24 mouse cellular contexts compared by ENCODE assay signal in the genomic region with DNA sequence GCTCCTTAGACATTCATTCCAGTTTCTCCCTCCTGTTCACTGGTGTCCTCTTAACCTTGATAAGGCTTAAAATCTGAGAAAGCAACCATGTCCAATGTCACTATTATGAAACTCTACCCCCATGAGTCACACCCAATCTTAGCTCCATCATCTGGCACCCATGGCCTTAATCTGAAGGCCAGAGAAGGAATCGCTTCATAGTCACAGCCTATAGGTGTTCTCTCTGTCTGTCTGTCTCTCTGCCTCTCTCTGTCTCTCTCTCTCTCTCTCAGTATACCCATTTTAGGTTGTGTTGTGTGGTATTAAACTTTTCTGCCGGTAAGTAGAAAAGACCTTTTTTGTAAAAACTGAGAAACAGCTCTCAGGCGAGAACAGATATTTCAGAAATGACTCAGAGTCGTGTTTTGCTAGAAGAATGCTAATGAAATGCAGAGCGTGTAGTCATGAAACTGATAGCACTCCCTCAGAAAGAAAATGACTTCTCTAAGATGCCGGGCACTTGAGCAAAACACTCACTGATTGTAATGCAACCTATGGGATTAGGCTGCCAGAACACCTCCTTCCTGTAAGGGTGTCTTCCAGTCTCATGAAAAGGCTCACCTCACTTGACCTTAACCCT.
A peak's percentile ranks its signal among the peaks of the same experiment; 100 is the strongest.
DNase-seq lines count a peak whose midpoint lies in the region; ATAC-seq lines count a peak whose summit lies in the region.
"Had no signal": no experiment of that assay in that cellular context is flagged by ENCODE, and none has a peak within 500 bp of the region (broad histone marks: within the 10 kb centered on the region; RNA-seq: fewer than 3 reads in every experiment).

No protein-coding gene starts in this region.

- H3K27me3 ChIP-seq in kidney, embryonic 16.5 days (ENCODE audit: insufficient read depth, low read length), result no peaks in the 10 kb centered on the region
- H3K27me3 ChIP-seq: forebrain, embryonic 13.5 days; hindbrain, embryonic 13.5 days; intestine, embryonic 15.5 days; kidney, embryonic 15.5 days; liver, embryonic 13.5 days; neural tube, embryonic 15.5 days had no signal

- no peak overlapping the region for H3K27ac ChIP-seq in kidney, embryonic 16.5 days (ENCODE audit: low read length)
- H3K27ac ChIP-seq: forebrain, embryonic 13.5 days; hindbrain, embryonic 13.5 days; intestine, embryonic 15.5 days; kidney, embryonic 15.5 days; liver, embryonic 13.5 days; neural tube, embryonic 15.5 days had no signal

- no peak overlapping the region for H3K4me2 ChIP-seq in kidney, embryonic 16.5 days (replicated peaks; ENCODE audit: low read depth, low read length)
- H3K4me2 ChIP-seq: forebrain, embryonic 13.5 days; hindbrain, embryonic 13.5 days; intestine, embryonic 15.5 days; kidney, embryonic 15.5 days; liver, embryonic 13.5 days; midbrain, embryonic 11.5 days; neural tube, embryonic 15.5 days had no signal

- no peaks in the 10 kb centered on the region for H3K4me1 ChIP-seq in kidney, embryonic 16.5 days (ENCODE audit: insufficient read depth, low read length)
- H3K4me1 ChIP-seq: forebrain, embryonic 13.5 days; hindbrain, embryonic 13.5 days; intestine, embryonic 15.5 days; kidney, embryonic 15.5 days; liver, embryonic 13.5 days; neural tube, embryonic 15.5 days had no signal

- DNase-seq in 3134 (ENCODE audit: extremely low read depth, insufficient read length, low spot score) (peak; percentile 36), 416B (ENCODE audit: low read depth) (peak; percentile 32), NIH3T3 (ENCODE audit: low read depth) (peak; percentile 74)
- peak; percentile 76 for DNase-seq in fibroblast of lung, adult 2 months (ENCODE audit: low read depth)
- no peak for DNase-seq in thymus, adult 18-20 months
- no peak for DNase-seq in left cerebral cortex, postnatal 4 days
- DNase-seq: cerebellum, adult 18-20 months; cerebellum, postnatal 14 days; gastrocnemius, postnatal 25 days; heart, adult 18-20 months; heart, postnatal 36 days; kidney, postnatal 4 days; layer of hippocampus, adult 9-11 months; liver, embryonic 13.5 days; lung, adult 2 months; lung, postnatal 14 days; thymus, postnatal 4 days had no signal

- 60% methylated on average over 6 of the region's 6 CpGs for WGBS in kidney, embryonic 16.5 days

- H3K9ac ChIP-seq in kidney, embryonic 16.5 days (replicated peaks; ENCODE audit: low read length), result no peak overlapping the region
- H3K9ac ChIP-seq: forebrain, embryonic 13.5 days; hindbrain, embryonic 13.5 days; intestine, embryonic 15.5 days; kidney, embryonic 15.5 days; liver, embryonic 13.5 days; neural tube, embryonic 15.5 days had no signal

- no peaks in the 10 kb centered on the region for H3K36me3 ChIP-seq in kidney, embryonic 16.5 days (ENCODE audit: insufficient read depth, low read length)
- H3K36me3 ChIP-seq: hindbrain, embryonic 13.5 days; intestine, embryonic 15.5 days; kidney, embryonic 15.5 days; liver, embryonic 13.5 days; neural tube, embryonic 15.5 days had no signal

- ATAC-seq in kidney, embryonic 16.5 days (ENCODE audit: low FRiP score, low TSS enrichment), result no peak
- ATAC-seq: forebrain, embryonic 13.5 days; intestine, embryonic 15.5 days had no signal

- H3K4me3 ChIP-seq in kidney, embryonic 16.5 days (ENCODE audit: low read length), result no peak overlapping the region
- H3K4me3 ChIP-seq: forebrain, embryonic 13.5 days; hindbrain, embryonic 13.5 days; intestine, embryonic 15.5 days; kidney, embryonic 15.5 days; liver, embryonic 13.5 days; neural tube, embryonic 15.5 days had no signal

- no peaks in the 10 kb centered on the region for H3K9me3 ChIP-seq in kidney, embryonic 16.5 days (ENCODE audit: low read length)
- H3K9me3 ChIP-seq: forebrain, embryonic 13.5 days; hindbrain, embryonic 13.5 days; intestine, embryonic 15.5 days; kidney, embryonic 15.5 days; liver, embryonic 13.5 days; neural tube, embryonic 15.5 days had no signal

- intact Hi-C loops in left cerebral cortex, postnatal 4 days (cut with DNase I), result no loop called here

Comparison
In these comparisons a context has a peak if more than half of its experiments do, and no peak if none do; other contexts are left out.
1. DNase-seq: peak in 3134 (single experiment), 416B (single experiment), NIH3T3 (single experiment) and fibroblast of lung, adult 2 months (single experiment); none in thymus, adult 18-20 months (0 of 2) and left cerebral cortex, postnatal 4 days (single experiment).